Mouse (Mus musculus): Measurements from ENCODE around the gene Iglon5.

GRCm38 (mm10) chr7:43470373-43470772, 19.5 kb downstream of the Iglon5 start:
- TF ChIP-seq GATA1 (IDR thresholded peaks at IDR 0.05; ENCODE audit: borderline replicate concordance, low read length) (no peak), FLI1 (IDR thresholded peaks at IDR 0.05; ENCODE audit: low read length) (no peak)
